8 mouse cellular contexts compared by ENCODE assay signal in the genomic region with DNA sequence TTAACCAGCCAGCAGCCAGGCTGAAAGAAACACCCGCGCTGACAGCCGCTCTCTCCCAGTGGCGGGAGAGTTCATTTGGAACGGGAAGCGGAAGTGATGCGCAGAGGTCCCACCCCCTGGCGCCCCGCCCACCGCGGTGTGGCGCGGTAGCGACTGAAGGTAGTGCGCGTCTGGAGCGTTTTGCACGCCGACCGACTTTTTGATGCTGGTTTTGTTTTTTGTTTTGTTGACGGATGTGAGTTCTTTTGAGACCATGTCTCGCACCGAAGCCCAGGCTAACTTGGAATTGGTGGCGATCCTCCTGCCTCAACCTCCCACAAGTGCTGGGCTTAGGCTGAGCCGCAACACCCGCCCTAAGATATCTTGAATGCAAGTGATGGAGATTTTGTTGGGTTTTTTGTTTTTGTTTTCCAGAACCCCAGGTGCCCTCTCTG. TPM values are rescaled to one million over a fixed set of nuclear protein-coding genes. Genes with fewer than 3 reads are reported as not detected.
DNase-seq lines count a peak whose midpoint lies in the region; ATAC-seq lines count a peak whose summit lies in the region.

A gene (minus strand): TSS at position 88 of the 434 bp plus-strand sequence.

- WGBS in intestine, embryonic 14.5 days: under 1% methylated on average over 26 of the region's 26 CpGs

- DNase-seq in adrenal gland, adult 2 months: peak; percentile 92
- DNase-seq in embryo, embryonic 10.5 days (ENCODE audit: low spot score): peak; percentile 91
- peak; percentile 83 for DNase-seq in gastrocnemius, postnatal 25 days
- DNase-seq in intestine, embryonic 14.5 days (ENCODE audit: low spot score): peak; percentile 96
- peak; percentile 84 to 89 for DNase-seq in left cerebral cortex, postnatal 25 days (ENCODE audit: low spot score in 2 of 2)
- peak; percentile 88 for DNase-seq in mesoderm, embryonic 11.5 days (ENCODE audit: low read depth, low spot score)
- peak; percentile 86 for DNase-seq in right cerebral cortex, postnatal 25 days
- DNase-seq in urinary bladder, postnatal 4 days (ENCODE audit: low spot score in 2 of 2): peak; percentile 82 to 90

- peaks cover 12% of the 10 kb centered on the region for H3K36me3 ChIP-seq in intestine, embryonic 14.5 days (ENCODE audit: control insufficient read depth, insufficient read depth, low read length)

- ATAC-seq in intestine, embryonic 14.5 days (replicated peaks; ENCODE audit: low FRiP score, low TSS enrichment, low read depth): peak; percentile 90

- H3K4me3 ChIP-seq in intestine, embryonic 14.5 days (ENCODE audit: low read depth, low read length): peak within 1 kb of the TSS; percentile 63

- H3K4me2 ChIP-seq in intestine, embryonic 14.5 days (ENCODE audit: low read length): peak within 1 kb of the TSS; percentile 86

- intact Hi-C loops in left cerebral cortex, postnatal 25 days (cut with DNase I): loop anchor here (5.0 to 10.0 kb wide), 2 partner anchors 205 to 293 kb away; no protein-coding TSS in a partner anchor

- peak within 1 kb of the TSS; percentile 49 for H3K9ac ChIP-seq in intestine, embryonic 14.5 days (ENCODE audit: low read length)

- peak within 1 kb of the TSS; percentile 78 for H3K27ac ChIP-seq in intestine, embryonic 14.5 days (ENCODE audit: low read depth)

- H3K27me3 ChIP-seq in intestine, embryonic 14.5 days (replicated peaks; ENCODE audit: control insufficient read depth, insufficient read depth, low read length): no peaks in the 10 kb centered on the region

- peaks cover 4% of the 10 kb centered on the region; the same call in 1 of the 2 replicates for H3K4me1 ChIP-seq in intestine, embryonic 14.5 days (replicated peaks; ENCODE audit: control insufficient read depth, insufficient read depth, low read length)

- H3K9me3 ChIP-seq in intestine, embryonic 14.5 days (ENCODE audit: control insufficient read depth, low read length): no peaks in the 10 kb centered on the region

RNA-seq across cellular contexts. Expression of the gene that starts here (rescaled TPM):
- total RNA-seq in adrenal gland, adult 2 months (2021): 1 to 10 TPM; 4.3 to 4.4 TPM
- 1.2 TPM in 2 replicates for polyA plus RNA-seq in adrenal gland, adult 2 months (2012; rRNA removed)
- 1 to 10 TPM; 1.3 to 1.8 TPM for total RNA-seq in gastrocnemius, postnatal 25 days (2021)
- 35.2 and 42.2 TPM in 2 replicates for polyA plus RNA-seq in intestine, embryonic 14.5 days (2014; fragmentation: Nextera tagmentation; extraction: Ambion mirVana)
- total RNA-seq in left cerebral cortex, postnatal 25 days (2021): 1 to 10 TPM; 5.7 to 6.0 TPM

Comparison
In these comparisons a context has a peak if more than half of its experiments do, and no peak if none do; other contexts are left out.
1. Peak in every context shown above with its lines: DNase-seq, ATAC-seq, H3K4me3 ChIP-seq and H3K27ac ChIP-seq.
2. RNA of the gene that starts here (polyA plus RNA-seq): 35.2 to 42.2 TPM in intestine, embryonic 14.5 days; 1.2 TPM in adrenal gland, adult 2 months; every median in the first group is over 10 times any median in the second.